Mouse (Mus musculus) kidney, postnatal 4 days (tissue): ENCODE data around the gene Mgme1.

Source experiments
- DNase-seq, 2 experiments: peaks; one replicate each; pipeline ENCODE4 v3.0.0; 2021; ENCODE audit warnings: mixed read lengths in 2 of 2

Mgme1 gene

DNA sequence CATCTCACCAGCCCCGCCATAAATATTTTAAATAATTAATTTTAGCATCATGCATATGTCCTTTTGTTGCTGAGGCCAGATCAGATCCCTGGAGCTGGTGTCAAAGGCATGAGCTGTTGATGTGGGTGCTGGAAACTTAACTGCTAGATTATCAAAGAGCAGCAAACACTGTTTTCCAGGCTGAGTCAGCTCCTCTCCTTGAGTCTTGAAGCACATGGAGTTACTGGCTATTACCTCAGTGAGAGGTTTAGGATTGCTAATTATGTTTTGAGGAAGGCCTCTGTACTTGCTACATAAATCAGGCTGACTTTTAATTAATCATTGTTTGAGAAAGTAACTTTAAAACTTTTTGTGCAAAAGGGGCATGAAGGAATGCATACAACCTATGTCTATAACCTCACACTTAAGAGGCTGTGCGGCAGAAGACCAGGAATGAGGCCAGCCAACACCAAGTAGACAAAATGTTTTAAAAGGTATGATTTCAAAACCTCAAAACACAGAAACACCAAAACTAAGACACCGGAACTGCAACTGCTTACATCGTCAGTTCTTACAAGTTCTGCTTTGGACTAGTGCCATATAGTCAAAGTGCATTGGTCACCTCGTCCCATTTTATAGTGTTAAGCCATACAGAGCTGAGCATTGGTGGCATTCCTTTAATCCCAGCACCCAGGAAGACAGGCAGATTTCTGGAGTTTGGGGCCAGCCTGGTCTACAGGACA is 5.9 kb upstream of the Mgme1 start:
- no peak for DNase-seq

DNA sequence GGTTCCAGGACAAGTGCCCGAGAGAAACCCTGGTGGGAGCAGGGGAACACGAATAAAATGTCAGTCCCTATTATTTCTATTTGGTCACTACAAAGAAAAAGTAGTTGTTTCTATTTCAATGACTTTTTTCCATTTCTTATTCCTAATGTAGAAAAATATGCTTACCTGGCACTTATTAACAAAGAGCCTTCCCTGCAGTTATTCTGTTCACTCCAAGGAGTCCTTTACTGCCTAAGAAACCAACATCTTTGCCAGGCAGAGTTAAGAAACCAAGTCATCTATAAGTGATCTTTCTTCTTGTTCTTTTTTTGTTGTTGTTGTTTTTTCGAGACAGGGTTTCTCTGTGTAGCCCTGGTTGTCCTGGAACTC is 5.4 kb upstream of the Mgme1 start:
- no peak for DNase-seq

DNA sequence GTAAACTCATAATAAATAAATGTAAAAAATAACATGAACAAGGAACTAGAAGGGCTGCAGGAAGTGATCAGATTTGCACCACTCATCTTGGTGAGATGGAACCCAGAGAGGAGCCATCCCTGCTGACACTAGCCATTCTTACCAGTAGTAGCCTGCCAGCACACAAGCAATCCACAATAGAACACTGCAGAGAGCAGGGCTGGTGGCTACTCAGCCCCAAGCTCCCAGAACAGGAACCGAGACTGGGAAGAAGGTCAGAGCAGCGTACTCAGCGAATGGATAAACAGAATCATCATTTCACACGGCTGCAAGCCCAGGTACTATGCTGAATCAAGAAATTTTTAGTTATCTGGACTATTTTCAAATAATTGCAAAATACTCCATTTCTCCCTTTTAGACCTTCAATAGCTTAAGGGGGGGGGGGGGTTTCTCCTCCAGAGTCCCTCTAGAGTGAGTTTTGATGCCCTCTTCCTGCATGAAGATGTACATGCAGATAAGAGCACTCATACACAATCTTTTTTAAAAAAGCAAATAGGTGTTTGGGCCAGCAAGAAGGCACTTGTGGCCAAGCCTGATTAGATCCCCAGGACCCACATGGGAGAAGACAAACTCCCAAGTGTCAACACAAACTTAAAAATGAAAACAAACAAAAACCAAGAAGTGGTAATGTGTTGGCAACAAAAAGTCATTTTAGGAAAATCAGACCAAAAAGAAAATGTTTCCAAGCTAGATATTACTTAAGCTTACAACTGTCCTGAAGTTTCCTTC is 4.4 kb upstream of the Mgme1 start:
- DNase-seq, result no peak

DNA sequence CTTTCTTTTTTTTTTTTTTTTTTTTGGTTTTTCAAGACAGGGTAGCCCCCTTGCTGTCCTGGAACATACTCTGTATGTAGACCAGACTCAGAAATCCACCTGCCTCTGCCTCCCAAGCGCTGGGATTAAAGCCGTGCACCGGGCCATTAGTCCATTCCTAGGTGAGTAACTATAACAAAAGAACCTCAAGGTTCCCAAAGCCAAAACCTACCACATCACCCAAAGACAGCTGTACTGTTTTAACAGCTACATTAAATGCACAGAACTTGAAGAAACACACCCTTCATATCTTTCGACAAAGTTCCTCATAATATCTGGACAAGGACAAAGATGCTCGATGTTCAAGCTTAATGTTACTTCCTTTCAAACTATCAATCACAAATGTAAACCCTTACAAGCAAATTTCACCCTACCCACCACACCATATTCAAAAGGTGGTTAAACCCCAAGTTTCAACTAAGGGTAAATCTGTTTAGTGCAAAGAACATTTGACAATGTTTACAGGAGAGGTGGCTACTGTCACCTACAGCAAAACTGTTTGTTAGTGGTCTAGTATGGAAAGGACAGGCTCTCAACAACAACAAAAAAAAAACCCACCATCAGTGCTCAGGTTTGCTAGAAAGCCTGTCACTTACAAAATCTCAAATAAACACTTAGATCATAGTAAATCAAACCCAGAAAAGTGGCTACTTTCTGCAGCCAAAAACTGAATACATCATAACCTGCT is 3.3 kb upstream of the Mgme1 start:
- no peak for DNase-seq

DNA sequence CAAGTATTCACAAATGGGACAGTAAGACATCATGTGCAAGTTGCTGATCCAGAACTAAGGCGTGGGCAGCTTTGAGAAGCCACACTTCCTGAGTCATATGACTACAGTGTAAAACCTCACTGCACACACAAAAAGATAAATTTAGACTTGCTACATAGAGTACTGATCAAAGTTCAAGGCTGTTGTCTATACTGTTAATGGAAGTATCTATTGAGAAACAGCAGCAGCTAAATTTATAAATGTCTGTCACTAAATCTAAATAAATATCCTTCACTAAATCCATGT is 2.8 kb upstream of the Mgme1 start:
- DNase-seq, result no peak

DNA sequence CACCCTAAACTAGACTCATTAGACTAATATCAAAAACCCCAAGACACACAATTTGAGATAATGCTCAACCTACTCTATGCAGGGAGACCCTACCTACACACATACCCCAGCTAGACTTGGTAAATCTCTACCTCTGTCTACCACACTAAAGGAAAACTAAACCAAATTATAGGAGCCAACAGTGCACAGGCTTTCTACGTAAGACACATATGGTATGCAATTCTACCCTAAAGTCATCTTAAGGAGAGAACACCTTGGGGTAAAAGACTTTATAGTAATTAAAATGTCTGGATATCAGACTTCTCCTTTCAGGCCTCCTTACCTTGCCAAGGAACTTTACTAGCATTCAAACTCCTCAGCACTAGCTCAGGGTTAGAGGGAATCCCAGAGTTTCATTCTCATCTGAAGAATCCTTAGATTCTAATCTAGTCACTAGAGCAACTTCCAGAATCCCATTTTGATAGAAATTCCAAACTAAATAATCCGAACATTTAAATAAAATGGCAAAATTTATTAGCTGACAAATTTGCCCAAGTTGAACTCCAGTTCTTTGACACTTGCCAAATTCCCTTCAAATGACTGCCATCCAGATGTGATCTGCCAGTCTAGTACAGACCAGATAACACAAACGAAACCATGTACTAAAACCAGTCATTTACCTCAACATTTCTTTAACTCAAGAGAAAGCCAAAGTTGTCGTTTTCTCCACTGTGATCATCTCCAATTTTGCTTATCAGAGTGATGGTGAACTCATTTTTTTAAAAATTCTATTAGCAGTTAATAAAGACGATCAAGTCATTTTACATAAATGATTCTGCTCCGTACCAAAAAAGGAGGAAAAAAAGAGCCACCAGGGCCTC is 1.8 kb upstream of the Mgme1 start:
- DNase-seq, result no peak

DNA sequence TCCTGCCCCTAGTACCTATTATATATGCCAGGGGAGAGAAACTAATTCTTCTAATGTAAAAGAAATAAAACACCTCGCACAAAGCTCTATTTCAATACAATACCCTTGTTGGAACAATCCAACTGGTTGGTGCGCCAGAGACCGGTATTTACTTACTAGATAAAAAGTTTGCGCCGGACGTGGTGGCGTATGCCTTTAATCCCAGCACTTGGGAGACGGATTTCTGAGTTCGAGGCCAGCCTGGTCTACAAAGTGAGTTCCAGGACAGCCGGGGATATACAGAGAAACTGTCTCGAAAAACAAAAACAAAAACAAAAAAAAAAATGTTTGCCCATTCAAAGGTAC is 1.2 kb upstream of the Mgme1 start:
- DNase-seq, result peak in 1 of 2 experiments; percentile 40

DNA sequence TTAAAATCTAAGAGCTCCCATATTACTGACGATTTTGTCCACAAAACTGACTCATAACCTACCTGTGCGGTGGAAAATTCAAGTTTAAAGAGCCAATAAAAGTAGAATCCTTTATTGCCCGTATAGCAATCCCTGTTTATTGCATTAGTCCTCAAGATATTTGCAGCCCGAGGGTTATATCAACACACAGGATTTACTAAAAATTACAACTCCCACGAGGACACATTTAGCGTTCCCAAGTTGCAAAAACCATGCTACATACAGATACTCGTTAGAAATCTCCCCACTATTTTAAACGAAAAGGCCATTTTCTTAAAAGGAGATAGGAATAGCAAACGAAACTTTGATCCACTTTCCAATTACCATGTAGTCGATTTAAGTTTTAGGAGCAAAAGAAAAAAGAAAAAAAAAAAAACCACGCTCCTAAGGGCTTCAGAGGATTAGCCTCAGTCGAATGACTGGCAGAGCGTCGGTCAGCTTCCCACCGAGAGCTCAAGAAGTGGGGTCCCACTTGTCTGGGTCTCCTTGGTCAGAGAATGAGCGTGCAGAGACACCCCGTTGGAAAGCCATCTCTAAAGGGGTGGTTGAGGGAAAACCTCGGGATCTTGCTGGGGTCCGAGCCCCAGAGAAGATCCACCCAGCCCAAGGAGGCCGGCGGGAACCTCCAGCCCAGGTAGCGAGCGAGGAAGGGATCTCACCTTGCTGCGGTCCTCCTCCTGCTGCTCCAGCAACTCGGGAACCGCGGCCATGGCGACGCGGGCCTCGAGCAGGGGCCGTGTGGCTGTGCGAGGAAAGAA is 586 bp upstream of the Mgme1 start:
- DNase-seq, result no peak

DNA sequence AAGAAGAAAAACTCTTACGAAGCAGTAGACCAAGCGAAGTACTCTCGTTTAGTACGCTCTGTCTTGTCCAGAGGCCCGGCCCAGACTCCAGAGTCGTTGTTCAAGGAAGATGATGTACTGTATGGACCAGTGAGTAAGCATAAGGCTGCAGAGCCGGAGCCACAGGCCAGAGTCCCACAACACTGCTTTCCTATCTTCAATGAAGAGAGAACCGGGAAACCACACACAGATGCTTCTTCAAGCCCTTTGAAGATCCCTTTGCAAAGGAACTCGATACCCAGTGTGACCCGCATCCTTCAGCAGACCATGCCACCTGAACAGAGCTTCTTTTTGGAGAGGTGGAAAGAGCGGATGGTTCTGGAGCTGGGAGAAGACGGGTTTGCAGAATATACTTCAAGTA is 1.6 kb downstream of the Mgme1 start:
- DNase-seq, result no peak

DNA sequence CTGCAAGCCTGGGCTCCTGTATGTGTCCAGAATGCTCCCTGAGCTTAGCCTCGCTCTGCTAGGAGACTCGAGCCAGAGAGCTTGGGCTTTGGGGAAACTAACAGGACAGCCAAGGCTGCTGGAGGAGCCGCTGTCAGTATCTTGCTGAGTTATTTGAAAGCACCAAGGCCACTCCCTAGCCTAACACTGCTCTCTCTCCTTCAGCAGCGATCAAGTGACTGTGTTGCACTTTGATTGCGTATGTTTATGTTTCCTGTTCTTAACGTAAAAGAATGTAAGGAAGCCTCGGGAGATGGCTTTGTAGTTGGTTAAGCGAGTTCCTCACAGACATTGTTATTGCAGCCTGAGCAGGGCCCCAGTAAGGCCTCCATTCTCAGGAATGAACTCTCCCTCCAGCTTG is 4.3 kb downstream of the Mgme1 start:
- DNase-seq, result no peak

DNA sequence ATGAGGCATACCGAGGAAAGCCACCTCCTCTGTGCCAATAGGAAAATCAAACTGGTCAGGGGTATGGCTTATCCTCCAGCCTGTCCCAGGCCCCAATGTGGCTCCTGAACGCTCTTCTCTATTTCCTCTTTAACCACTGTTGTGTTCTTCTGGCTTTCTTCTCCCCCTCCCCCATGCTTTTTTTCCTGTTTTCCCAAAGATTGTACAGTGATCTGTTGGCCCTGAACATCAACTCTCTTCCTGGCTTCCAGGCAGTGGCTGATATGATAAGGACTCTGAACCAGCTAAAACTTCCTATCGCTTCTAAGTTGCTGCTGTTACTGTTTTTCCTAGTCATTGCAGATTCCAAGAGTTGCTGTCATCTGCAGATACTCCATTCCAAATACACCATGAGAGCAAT is 6.4 kb downstream of the Mgme1 start:
- DNase-seq, result no peak

DNA sequence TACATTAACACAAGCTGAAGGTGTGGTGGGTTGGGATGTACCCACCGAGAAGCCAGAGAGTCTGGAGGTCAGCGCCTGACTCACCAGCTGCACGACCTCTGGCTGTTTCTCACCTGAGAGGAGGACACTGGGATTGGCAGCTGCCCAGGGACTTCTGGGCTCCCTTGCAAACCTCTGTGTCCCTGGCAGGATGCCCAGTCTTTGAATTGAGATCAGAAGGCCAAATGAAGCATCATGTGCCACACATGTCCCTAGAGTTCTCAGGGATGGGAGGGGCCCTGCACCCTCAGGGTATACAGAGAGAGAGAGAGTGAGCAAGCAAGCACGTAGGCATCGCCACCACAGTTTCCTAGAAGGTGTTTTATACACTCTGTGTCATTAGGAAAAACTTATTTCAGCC is 9.3 kb downstream of the Mgme1 start:
- peak; percentile 66 to 80 for DNase-seq

DNA sequence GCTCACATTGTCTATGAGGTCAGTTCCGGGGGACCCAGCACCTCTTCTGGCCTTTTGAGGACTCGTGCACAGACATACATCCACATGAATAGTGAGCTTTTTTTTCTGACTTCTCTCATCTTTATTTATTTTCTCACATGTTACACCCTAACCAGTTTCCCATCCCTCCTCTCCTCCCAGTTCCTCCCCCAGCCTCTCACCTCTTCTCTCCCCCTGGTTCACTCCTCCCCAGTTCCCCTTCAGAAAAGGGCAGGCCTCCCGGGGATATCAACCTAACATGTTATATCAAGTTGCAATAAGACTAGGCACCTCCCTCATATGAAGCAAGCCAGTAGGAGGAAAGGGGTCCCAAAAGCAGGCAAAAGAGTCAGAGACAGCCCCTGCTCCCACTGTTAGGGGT is 10.1 kb downstream of the Mgme1 start:
- DNase-seq, result no peak

DNA sequence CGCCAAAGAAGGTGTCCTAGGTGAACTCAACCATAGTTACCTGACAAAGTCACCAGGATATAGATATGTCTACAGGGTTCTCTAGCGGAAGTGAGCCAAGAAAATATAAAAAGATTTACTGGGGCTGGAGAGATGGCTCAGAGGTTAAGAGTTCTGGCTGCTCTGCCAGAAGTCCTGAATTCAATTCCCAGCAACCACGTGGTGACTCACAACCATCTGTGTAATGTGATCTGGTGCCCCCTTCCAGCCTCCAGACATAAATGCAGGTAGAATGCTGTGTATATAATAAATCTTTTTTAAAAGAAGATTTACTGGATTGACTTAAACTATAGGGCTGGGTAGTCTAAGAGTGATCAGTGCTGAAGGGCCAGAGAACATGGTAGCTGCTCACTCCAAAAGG is 11.0 kb downstream of the Mgme1 start:
- DNase-seq, result no peak

DNA sequence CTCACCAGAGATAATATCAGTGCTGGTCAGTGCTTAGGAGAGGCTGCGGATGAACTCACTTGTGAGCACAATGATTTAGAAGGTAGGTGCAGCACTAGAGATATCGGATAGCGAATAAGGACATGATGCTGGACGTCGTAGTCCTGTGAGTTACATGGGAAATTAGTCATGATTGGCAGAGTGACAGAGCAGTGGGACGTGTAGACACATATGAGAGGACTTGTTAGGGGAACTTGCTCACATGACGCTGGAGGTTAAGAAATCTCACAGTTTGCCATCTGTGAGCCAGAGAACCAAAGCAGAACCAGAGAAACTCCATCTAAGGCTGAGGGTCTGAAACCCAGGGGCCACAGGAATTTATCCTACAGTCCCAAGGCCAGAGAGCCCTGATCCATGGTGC is 19.9 kb downstream of the Mgme1 start:
- no peak for DNase-seq

DNA sequence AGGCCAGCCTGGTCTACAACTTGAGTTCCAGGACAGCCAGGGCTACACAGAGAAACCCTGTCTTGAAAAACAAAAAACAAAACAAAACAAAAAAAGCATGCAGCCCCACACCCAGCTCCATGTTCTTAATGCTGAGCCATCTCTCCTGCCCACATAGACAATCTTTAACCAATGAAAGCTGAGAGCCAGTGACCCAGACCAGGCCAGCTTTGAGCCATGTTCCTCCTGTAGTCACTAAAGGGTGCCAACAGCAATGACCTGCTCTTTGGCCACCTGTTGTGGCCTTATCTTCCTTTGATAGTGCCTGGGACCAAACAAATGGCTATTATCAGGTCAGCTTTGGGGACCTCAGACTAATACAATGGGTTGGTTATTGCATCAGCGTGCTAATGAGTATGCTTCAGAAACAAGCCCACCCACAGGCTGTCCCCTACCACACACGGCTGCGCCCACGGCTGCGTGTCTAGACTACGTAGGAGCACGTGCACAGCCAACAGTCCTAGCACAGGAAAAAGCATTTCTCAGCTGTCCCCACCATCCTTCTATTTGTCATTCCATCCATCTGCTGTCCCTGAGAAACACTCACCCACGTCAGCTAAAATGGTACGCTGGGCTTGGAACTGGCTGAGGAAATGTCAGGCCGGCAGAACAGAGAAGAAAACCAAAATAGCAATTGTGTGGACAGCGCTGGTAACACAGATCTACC is 21.3 kb downstream of the Mgme1 start:
- no peak for DNase-seq

DNA sequence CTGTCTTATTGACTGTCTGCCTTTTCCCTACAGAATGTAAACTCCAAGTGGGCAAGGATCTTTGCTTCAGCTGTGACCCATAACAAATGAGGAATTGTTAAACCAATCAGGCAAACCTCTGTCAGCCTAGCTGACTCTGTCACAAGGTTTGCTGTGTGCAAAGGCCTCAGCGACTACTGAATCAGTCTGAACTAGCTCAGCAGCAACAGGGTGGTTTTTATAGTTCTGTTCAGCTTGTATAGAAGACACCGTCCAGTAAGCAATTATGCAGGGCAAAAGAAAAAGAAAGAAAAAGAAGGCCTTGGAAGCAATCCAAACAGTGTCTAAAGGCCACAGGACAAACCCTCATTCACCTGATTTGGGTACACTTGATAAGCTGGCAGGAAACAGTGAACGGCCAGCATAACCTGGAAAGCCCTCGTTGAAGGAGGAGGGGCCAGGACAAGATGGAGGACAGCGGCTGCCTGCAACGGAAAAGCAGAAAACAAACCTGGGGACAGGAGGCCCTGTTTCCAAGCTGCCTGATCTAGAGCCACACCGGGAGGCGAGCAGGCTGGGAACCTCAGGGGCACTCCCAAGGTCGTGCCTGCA is 24.8 kb downstream of the Mgme1 start:
- DNase-seq, result no peak

DNA sequence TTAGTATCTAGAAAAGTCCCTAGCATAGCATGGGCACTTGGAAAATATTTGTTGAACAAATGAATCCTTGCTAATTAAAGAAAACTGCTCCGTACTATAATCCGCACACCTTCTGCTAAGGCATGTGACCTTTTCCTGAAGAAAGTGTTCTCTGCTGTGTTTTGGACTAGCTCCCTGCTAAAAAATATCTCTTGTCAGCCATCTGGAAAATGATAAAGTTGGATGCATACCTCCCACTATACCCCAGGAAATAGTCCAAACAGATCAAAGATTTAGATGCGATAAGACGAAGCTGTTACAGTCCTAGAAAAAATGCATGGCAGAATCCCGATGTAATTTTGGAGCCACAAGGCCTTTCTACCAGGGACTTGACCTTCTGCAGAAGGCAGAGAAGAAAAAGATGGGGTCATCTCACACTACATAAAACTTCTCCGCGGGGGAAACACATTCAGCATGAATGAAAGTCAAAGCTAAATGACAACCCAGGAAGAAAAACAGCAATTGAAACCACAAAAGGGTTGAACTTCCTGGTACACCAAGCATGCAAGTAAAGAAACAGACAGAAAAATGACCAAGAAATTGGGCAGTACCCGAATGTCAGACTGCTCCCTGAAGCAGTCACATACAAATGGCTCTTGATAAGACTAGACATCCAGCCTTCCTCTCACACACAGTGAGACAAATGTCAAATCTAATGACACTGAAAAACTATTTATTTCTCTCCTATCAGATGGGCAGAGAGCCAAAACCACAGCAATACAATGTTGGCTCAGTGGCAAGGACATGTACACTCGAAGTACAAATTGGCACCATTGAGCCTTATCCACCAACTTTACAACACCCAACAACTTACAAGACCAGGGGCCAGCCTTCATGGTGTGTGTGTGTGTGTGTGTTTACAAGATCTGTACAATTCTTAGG is 29.5 kb downstream of the Mgme1 start:
- no peak for DNase-seq

DNA sequence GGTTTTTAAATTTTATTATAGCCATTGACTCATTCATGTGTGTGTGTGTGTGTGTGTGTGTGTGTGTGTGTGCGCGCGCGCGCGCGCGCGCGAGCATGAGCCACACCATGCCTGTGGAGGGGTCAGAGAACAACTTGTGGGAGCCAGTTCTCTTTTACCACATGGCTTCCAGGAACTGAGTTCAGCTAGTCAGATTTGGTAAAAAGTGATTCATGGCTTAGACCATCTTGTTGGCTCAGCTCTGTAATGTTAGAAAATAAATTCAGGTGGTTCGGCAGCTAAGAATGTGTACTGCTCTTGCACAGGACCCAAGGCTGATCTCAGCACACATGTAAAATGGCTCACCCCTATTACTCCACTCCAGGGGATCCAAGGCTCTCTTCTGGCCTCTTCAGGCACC is 30.6 kb downstream of the Mgme1 start:
- DNase-seq, result no peak

DNA sequence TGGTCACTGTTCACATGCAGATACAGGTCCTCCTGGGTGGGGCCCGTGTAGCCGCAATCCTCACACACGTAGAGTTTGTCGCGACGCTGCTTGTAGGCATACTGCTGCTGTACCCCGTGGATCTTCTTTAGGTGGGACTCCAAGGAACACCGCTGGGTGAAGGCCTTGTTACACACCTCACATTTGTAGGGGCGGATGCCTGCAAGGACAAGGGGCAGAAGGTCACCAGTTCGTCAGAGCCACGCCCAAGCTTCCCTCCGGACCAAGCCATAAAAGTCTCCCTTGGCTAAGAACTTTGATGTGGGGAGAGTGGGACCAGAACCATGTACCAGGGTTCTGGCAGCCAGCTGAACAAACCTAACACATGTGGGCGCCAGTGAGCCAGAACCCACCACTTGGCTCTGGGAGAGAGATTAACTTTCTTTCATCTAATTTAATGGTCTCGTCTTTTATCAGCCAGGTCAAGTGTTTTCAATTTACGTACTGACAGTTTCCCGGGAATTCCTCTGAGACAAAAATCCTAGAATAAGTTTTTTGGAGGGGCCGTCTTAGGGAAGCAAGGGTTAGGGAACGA is 35.3 kb downstream of the Mgme1 start:
- peak; percentile 34 to 45 for DNase-seq
